16 mouse cellular contexts compared by ENCODE assay signal in the genomic region with DNA sequence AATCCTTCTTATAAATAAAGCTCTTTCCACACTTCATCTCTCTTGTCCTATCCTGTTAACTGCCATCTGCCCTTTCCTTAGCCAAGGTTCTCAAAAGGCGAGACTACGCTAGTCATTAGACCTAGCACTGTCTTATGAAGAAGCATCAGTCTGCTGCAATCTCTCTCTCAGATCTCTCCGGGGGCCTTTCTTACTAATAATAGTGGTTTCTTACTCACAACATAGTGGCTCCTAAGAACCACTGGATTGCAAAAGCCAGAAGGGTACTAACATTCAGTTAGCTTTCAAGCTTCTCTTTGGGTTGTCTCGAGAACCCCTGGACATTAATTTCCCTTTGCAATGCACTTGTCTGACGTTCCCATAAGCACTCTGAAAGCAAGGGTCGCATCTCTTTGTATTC.
"Had no signal": no experiment of that assay in that cellular context is flagged by ENCODE, and none has a peak within 500 bp of the region (broad histone marks: within the 10 kb centered on the region; RNA-seq: fewer than 3 reads in every experiment).

No protein-coding gene starts in this region.

- H3K27me3 ChIP-seq: neural tube, embryonic 13.5 days; neural tube, embryonic 15.5 days; stomach, embryonic 15.5 days had no signal

- H3K36me3 ChIP-seq: neural tube, embryonic 13.5 days; neural tube, embryonic 15.5 days; stomach, embryonic 15.5 days had no signal

- H3K27ac ChIP-seq: neural tube, embryonic 13.5 days; neural tube, embryonic 15.5 days; stomach, embryonic 15.5 days; stomach, postnatal 0 days had no signal

- H3K4me1 ChIP-seq: neural tube, embryonic 15.5 days; stomach, embryonic 15.5 days had no signal

- H3K4me3 ChIP-seq: neural tube, embryonic 13.5 days; neural tube, embryonic 15.5 days; stomach, embryonic 15.5 days had no signal

- DNase-seq: retina, postnatal 1 day; right cerebral cortex, adult 18-20 months; right cerebral cortex, postnatal 14 days; right cerebral cortex, postnatal 25 days; right cerebral cortex, postnatal 4 days; spleen, adult 18-20 months; thymus, adult 18-20 months; thymus, adult 2 months; thymus, postnatal 14 days; thymus, postnatal 25 days; thymus, postnatal 36 days; thymus, postnatal 4 days had no signal

- H3K9ac ChIP-seq: neural tube, embryonic 13.5 days; neural tube, embryonic 15.5 days; stomach, embryonic 15.5 days had no signal

- H3K4me2 ChIP-seq: neural tube, embryonic 13.5 days; neural tube, embryonic 15.5 days; stomach, embryonic 15.5 days had no signal

- H3K9me3 ChIP-seq: neural tube, embryonic 13.5 days; neural tube, embryonic 15.5 days; stomach, embryonic 15.5 days had no signal
